ENCODE assay signal across 9 mouse cellular contexts in genomic region chr17:8463482-8464128, GRCm38 (mm10). TPM values are rescaled to one million over a fixed set of nuclear protein-coding genes. Genes with fewer than 3 reads are reported as not detected.
DNase-seq lines count a peak whose midpoint lies in the region; ATAC-seq and TF ChIP-seq lines count a peak whose summit lies in the region.
"Had no signal": no experiment of that assay in that cellular context is flagged by ENCODE, and none has a peak within 500 bp of the region (broad histone marks: within the 10 kb centered on the region; RNA-seq: fewer than 3 reads in every experiment).

No protein-coding gene starts in this region.

- H3K4me1 ChIP-seq in E14TG2a.4 (replicated peaks; ENCODE audit: low read depth, low read length) = peaks cover 24% of the 10 kb centered on the region
- H3K4me1 ChIP-seq in lung, embryonic 16.5 days (replicated peaks; ENCODE audit: control insufficient read depth, insufficient read depth, low read length) = no peaks in the 10 kb centered on the region
- H3K4me1 ChIP-seq: limb, embryonic 13.5 days had no signal

- H3K27me3 ChIP-seq in E14TG2a.4 (ENCODE audit: insufficient read depth, low read length) = peaks cover 50% of the 10 kb centered on the region
- H3K27me3 ChIP-seq in lung, embryonic 16.5 days (ENCODE audit: control insufficient read depth, insufficient read depth, low read depth, low read length) = peaks cover 8% of the 10 kb centered on the region; the same call in 1 of the 2 replicates

- H3K9ac ChIP-seq in lung, embryonic 16.5 days (ENCODE audit: low read length) = no peak overlapping the region
- H3K9ac ChIP-seq: limb, embryonic 13.5 days had no signal

- no peaks in the 10 kb centered on the region for H3K36me3 ChIP-seq in E14TG2a.4 (ENCODE audit: insufficient read depth, low read length)
- H3K36me3 ChIP-seq in lung, embryonic 16.5 days (ENCODE audit: control insufficient read depth, insufficient read depth, low read length) = no peaks in the 10 kb centered on the region
- H3K36me3 ChIP-seq: limb, embryonic 13.5 days had no signal

- 21% methylated on average over 9 of the region's 9 CpGs for WGBS in lung, embryonic 16.5 days

- ATAC-seq in common myeloid progenitor, adult 5-6 weeks (replicated peaks; ENCODE audit: low read depth, poor library complexity, severe bottlenecking) = peak; percentile 92
- ATAC-seq in lung, embryonic 16.5 days (ENCODE audit: low read depth) = peak; percentile 45
- ATAC-seq in erythroid progenitor cell, adult 5-6 weeks (replicated peaks; ENCODE audit: low FRiP score, poor library complexity, severe bottlenecking) = no peak

- no peak overlapping the region for H3K27ac ChIP-seq in lung, embryonic 16.5 days (ENCODE audit: low read length)
- H3K27ac ChIP-seq: limb, embryonic 13.5 days had no signal

- peak; percentile 92 for DNase-seq in ZHBTc4 (ENCODE audit: low read depth, low spot score)
- DNase-seq in heart, postnatal 36 days = peak; percentile 39 to 61
- DNase-seq in kidney, postnatal 36 days = peak; percentile 59 to 74
- DNase-seq in ovary, postnatal 14 days (ENCODE audit: low spot score) = peak; percentile 33

- TF ChIP-seq CTCF in E14TG2a.4 (conservative IDR thresholded peaks at IDR 0.05; ENCODE audit: low read length) = peak; percentile 43

- intact Hi-C loops in heart, postnatal 36 days (cut with DNase I) = loop anchor here (1.0 to 10.0 kb wide), 2 partner anchors 129 to 471 kb away; no protein-coding TSS in a partner anchor

- H3K9me3 ChIP-seq in E14TG2a.4 (ENCODE audit: low read length) = no peaks in the 10 kb centered on the region
- no peaks in the 10 kb centered on the region for H3K9me3 ChIP-seq in lung, embryonic 16.5 days (ENCODE audit: control insufficient read depth, low read length)
- H3K9me3 ChIP-seq: limb, embryonic 13.5 days had no signal

- H3K4me2 ChIP-seq in lung, embryonic 16.5 days (ENCODE audit: low read depth, low read length) = no peak overlapping the region
- H3K4me2 ChIP-seq: limb, embryonic 13.5 days had no signal

- H3K4me3 ChIP-seq in E14TG2a.4 (replicated peaks; ENCODE audit: low read length) = no peak overlapping the region
- no peak overlapping the region for H3K4me3 ChIP-seq in lung, embryonic 16.5 days (ENCODE audit: low read length)
- H3K4me3 ChIP-seq: limb, embryonic 13.5 days had no signal

RNA-seq across cellular contexts. Expression of gene T, which starts 29.4 kb away (rescaled TPM):
- total RNA-seq in common myeloid progenitor, adult 5-6 weeks (2017) = not detected in 2 replicates
- total RNA-seq in heart, postnatal 36 days (2021) = not detected
- polyA plus RNA-seq in lung, embryonic 16.5 days (2015; fragmentation: Nextera tagmentation; extraction: Ambion mirVana) = 0.13 and 0.40 TPM in 2 replicates
- total RNA-seq in erythroid progenitor cell, adult 5-6 weeks (2015; ENCODE audit: low replicate concordance) = not detected in 2 replicates
- not detected in 2 replicates for total RNA-seq in erythroid progenitor cell, adult 5-6 weeks (2017; ENCODE audit: low replicate concordance)

Comparison
In these comparisons a context has a peak if more than half of its experiments do, and no peak if none do; other contexts are left out.
1. DNase-seq: peak in every context shown above with its lines; median percentile 92 in ZHBTc4; 66 in kidney, postnatal 36 days; 50 in heart, postnatal 36 days; 33 in ovary, postnatal 14 days.